Mouse (Mus musculus): ENCODE results near the gene Agk.

Agk gene

GRCm38 (mm10) chr6:40411085-40411484, 86.1 kb downstream of the Agk start:
- no peak for DNase-seq (ENCODE audit: low spot score)

GRCm38 (mm10) chr6:40413046-40413445, 88.1 kb downstream of the Agk start:
- no peak for DNase-seq (ENCODE audit: low spot score)

GRCm38 (mm10) chr6:40413565-40413964, 88.6 kb downstream of the Agk start:
- no peak for DNase-seq (ENCODE audit: low spot score)

- DNase-seq (ENCODE audit: low spot score): no peak
These were observed 90.8 kb downstream of the Agk start for GRCm38 (mm10) chr6:40415799-40416198.

GRCm38 (mm10) chr6:40418386-40418785, 93.4 kb downstream of the Agk start:
- no peak for DNase-seq (ENCODE audit: low spot score)

- no peak for DNase-seq (ENCODE audit: low spot score)
These were observed 96.1 kb downstream of the Agk start for GRCm38 (mm10) chr6:40421099-40421498.

- DNase-seq (ENCODE audit: low spot score): no peak
These were observed 98.0 kb downstream of the Agk start for GRCm38 (mm10) chr6:40423013-40423412.

- DNase-seq (ENCODE audit: low spot score): no peak
These were observed 98.8 kb downstream of the Agk start for GRCm38 (mm10) chr6:40423774-40424173.

- DNase-seq (ENCODE audit: low spot score): no peak
These were observed 102.5 kb downstream of the Agk start for GRCm38 (mm10) chr6:40427441-40427840.

- DNase-seq (ENCODE audit: low spot score): no peak
These were observed 103.7 kb downstream of the Agk start for GRCm38 (mm10) chr6:40428696-40429095.

- no peak for DNase-seq (ENCODE audit: low spot score)
These were observed 104.6 kb downstream of the Agk start for GRCm38 (mm10) chr6:40429521-40429931.

- DNase-seq (ENCODE audit: low spot score): no peak
These were observed 105.3 kb downstream of the Agk start for GRCm38 (mm10) chr6:40430251-40430650.

GRCm38 (mm10) chr6:40430878-40431277, 105.9 kb downstream of the Agk start:
- no peak for DNase-seq (ENCODE audit: low spot score)

- DNase-seq (ENCODE audit: low spot score): no peak
These were observed 106.4 kb downstream of the Agk start for GRCm38 (mm10) chr6:40431356-40431755.

- DNase-seq (ENCODE audit: low spot score): no peak
These were observed 106.8 kb downstream of the Agk start for GRCm38 (mm10) chr6:40431812-40432211.

- DNase-seq (ENCODE audit: low spot score): peak; percentile 68
These were observed 107.6 kb downstream of the Agk start for GRCm38 (mm10) chr6:40432346-40433275.

- DNase-seq (ENCODE audit: low spot score): no peak
These were observed 109.7 kb downstream of the Agk start for GRCm38 (mm10) chr6:40434697-40435096.

- DNase-seq (ENCODE audit: low spot score): no peak
These were observed 110.4 kb downstream of the Agk start for GRCm38 (mm10) chr6:40435151-40436046.

- DNase-seq (ENCODE audit: low spot score): peak; percentile 76
These were observed 111.1 kb downstream of the Agk start, which contains the start of gene E330009J07Rik for GRCm38 (mm10) chr6:40436047-40436483. Gene E330009J07Rik, minus strand, starts transcription at chr6:40436135.

GRCm38 (mm10) chr6:40438936-40439335, 114.0 kb downstream of the Agk start, which contains the start of gene Wee2:
Gene Wee2, plus strand, starts transcription at chr6:40439088.
- no peak for DNase-seq (ENCODE audit: low spot score)

GRCm38 (mm10) chr6:40439731-40440130, 114.8 kb downstream of the Agk start:
- DNase-seq (ENCODE audit: low spot score): no peak

- DNase-seq (ENCODE audit: low spot score): no peak
These were observed 116.3 kb downstream of the Agk start for GRCm38 (mm10) chr6:40441276-40441675.

All from left cerebral cortex, adult 11 months (tissue).